8 mouse cellular contexts compared by ENCODE assay signal in genomic region chr11:95520456-95521072, GRCm38 (mm10). TPM values are rescaled to one million over a fixed set of nuclear protein-coding genes. Genes with fewer than 3 reads are reported as not detected.
DNase-seq lines count a peak whose midpoint lies in the region; ATAC-seq lines count a peak whose summit lies in the region.

No protein-coding gene starts in this region.

- no peak overlapping the region for H3K27ac ChIP-seq in brown adipose tissue, adult 24 weeks (replicated peaks; ENCODE audit: low read depth, low read length)
- H3K27ac ChIP-seq in heart, embryonic 15.5 days, result no peak overlapping the region
- no peak overlapping the region for H3K27ac ChIP-seq in liver, embryonic 13.5 days
- H3K27ac ChIP-seq in stomach, embryonic 14.5 days (ENCODE audit: low read length), result no peak overlapping the region

- peaks cover 29% of the 10 kb centered on the region for H3K27me3 ChIP-seq in heart, embryonic 15.5 days
- peaks cover 69% of the 10 kb centered on the region for H3K27me3 ChIP-seq in liver, embryonic 13.5 days
- H3K27me3 ChIP-seq in stomach, embryonic 14.5 days (ENCODE audit: control insufficient read depth, insufficient read depth, low read length), result no peaks in the 10 kb centered on the region

- WGBS in heart, embryonic 15.5 days, result 6% methylated on average over 27 of the region's 27 CpGs
- WGBS in liver, embryonic 13.5 days (ENCODE audit: insufficient replicate concordance), result 4% methylated on average over 27 of the region's 27 CpGs
- WGBS in stomach, embryonic 14.5 days, result 4% methylated on average over 27 of the region's 27 CpGs

- no peaks in the 10 kb centered on the region for H3K36me3 ChIP-seq in heart, embryonic 15.5 days
- no peaks in the 10 kb centered on the region for H3K36me3 ChIP-seq in liver, embryonic 13.5 days
- no peaks in the 10 kb centered on the region for H3K36me3 ChIP-seq in stomach, embryonic 14.5 days (ENCODE audit: control insufficient read depth, insufficient read depth, low read length)

- H3K9ac ChIP-seq in heart, embryonic 15.5 days, result 0 out of 2 replicates have a peak overlapping the region, but pooled peaks have one; percentile 25
- no peak overlapping the region for H3K9ac ChIP-seq in liver, embryonic 13.5 days
- no peak overlapping the region for H3K9ac ChIP-seq in stomach, embryonic 14.5 days (replicated peaks; ENCODE audit: low read depth, low read length)

- peak overlapping the region; percentile 57 for H3K4me2 ChIP-seq in heart, embryonic 15.5 days
- peak overlapping the region; percentile 51 for H3K4me2 ChIP-seq in liver, embryonic 13.5 days
- H3K4me2 ChIP-seq in stomach, embryonic 14.5 days (replicated peaks; ENCODE audit: low read depth, low read length), result peak overlapping the region; percentile 43

- ATAC-seq in CD4-positive, CD25-positive, alpha-beta regulatory T cell, adult 4 months, result peak; percentile 86
- peak; percentile 85 for ATAC-seq in erythroid progenitor cell, adult 5-6 weeks (replicated peaks; ENCODE audit: low FRiP score, poor library complexity, severe bottlenecking)
- peak; percentile 67 for ATAC-seq in heart, embryonic 15.5 days (replicated peaks; ENCODE audit: insufficient number of reproducible peaks, insufficient read depth, low FRiP score, low read depth)
- peak; percentile 57; the same call in 1 of the 2 replicates for ATAC-seq in liver, embryonic 13.5 days (ENCODE audit: low read depth)
- peak; percentile 57 for ATAC-seq in stomach, embryonic 14.5 days (ENCODE audit: insufficient number of reproducible peaks, insufficient read depth, low FRiP score, low read depth)

- DNase-seq in kidney, postnatal 25 days, result peak; percentile 87 to 91
- DNase-seq in liver, embryonic 13.5 days, result peak; percentile 68
- DNase-seq in natural killer cell, adult 2 months (ENCODE audit: low spot score in 2 of 2), result peak; percentile 75 to 88

- H3K4me3 ChIP-seq in brown adipose tissue, adult 24 weeks (ENCODE audit: insufficient read depth, low read depth, low read length), result peak overlapping the region; percentile 34; the same call in 1 of the 2 replicates
- peak overlapping the region; percentile 33 for H3K4me3 ChIP-seq in heart, embryonic 15.5 days
- peak overlapping the region; percentile 18 for H3K4me3 ChIP-seq in liver, embryonic 13.5 days (replicated peaks)
- H3K4me3 ChIP-seq in stomach, embryonic 14.5 days (ENCODE audit: low read depth, low read length), result peak overlapping the region; percentile 2; the same call in 1 of the 2 replicates

- no peaks in the 10 kb centered on the region for H3K4me1 ChIP-seq in brown adipose tissue, adult 24 weeks (ENCODE audit: control insufficient read depth, insufficient read depth, insufficient read length, low read length)
- peaks cover 15% of the 10 kb centered on the region for H3K4me1 ChIP-seq in heart, embryonic 15.5 days (replicated peaks)
- H3K4me1 ChIP-seq in liver, embryonic 13.5 days (replicated peaks), result peaks cover 11% of the 10 kb centered on the region
- no peaks in the 10 kb centered on the region; the same call in 1 of the 2 replicates for H3K4me1 ChIP-seq in stomach, embryonic 14.5 days (ENCODE audit: control insufficient read depth, insufficient read depth, low read length)

- no peaks in the 10 kb centered on the region for H3K9me3 ChIP-seq in heart, embryonic 15.5 days (replicated peaks)
- H3K9me3 ChIP-seq in liver, embryonic 13.5 days (replicated peaks), result no peaks in the 10 kb centered on the region
- H3K9me3 ChIP-seq in stomach, embryonic 14.5 days (ENCODE audit: control insufficient read depth, low read depth, low read length), result no peaks in the 10 kb centered on the region

RNA-seq across cellular contexts. Expression of gene Nxph3, which starts 6.2 kb away (rescaled TPM):
- polyA plus RNA-seq in CD4-positive, CD25-positive, alpha-beta regulatory T cell, adult 4 months (2017; shearing (Covaris generic)), result not detected
- polyA plus RNA-seq in brown adipose tissue, adult 24 weeks (2012; ENCODE audit: insufficient read depth, insufficient read length, missing spikeins), result not detected in 2 replicates
- not detected in 2 replicates for total RNA-seq in erythroid progenitor cell, adult 5-6 weeks (2015; ENCODE audit: low replicate concordance)
- not detected in 2 replicates for total RNA-seq in erythroid progenitor cell, adult 5-6 weeks (2017; ENCODE audit: low replicate concordance)
- polyA plus RNA-seq in heart, embryonic 15.5 days (2015; fragmentation: Nextera tagmentation; extraction: Ambion mirVana), result 0.08 and 0.16 TPM in 2 replicates
- 0.07 TPM in 1 of 2 replicates, not detected in the other for polyA plus RNA-seq in liver, embryonic 13.5 days (2015; fragmentation: Nextera tagmentation; extraction: Ambion mirVana)
- polyA plus RNA-seq in stomach, embryonic 14.5 days (2014; fragmentation: Nextera tagmentation; extraction: Ambion mirVana), result 0.86 and 1.1 TPM in 2 replicates
